Mouse (Mus musculus): ENCODE results near the gene Dus4l. TPM values are rescaled to one million over a fixed set of nuclear protein-coding genes. Genes with fewer than 3 reads are reported as not detected.

The Dus4l gene
- 13.4 and 13.5 TPM in 2 replicates for polyA plus RNA-seq (2014; fragmentation: Nextera tagmentation; extraction: Ambion mirVana)

DNA sequence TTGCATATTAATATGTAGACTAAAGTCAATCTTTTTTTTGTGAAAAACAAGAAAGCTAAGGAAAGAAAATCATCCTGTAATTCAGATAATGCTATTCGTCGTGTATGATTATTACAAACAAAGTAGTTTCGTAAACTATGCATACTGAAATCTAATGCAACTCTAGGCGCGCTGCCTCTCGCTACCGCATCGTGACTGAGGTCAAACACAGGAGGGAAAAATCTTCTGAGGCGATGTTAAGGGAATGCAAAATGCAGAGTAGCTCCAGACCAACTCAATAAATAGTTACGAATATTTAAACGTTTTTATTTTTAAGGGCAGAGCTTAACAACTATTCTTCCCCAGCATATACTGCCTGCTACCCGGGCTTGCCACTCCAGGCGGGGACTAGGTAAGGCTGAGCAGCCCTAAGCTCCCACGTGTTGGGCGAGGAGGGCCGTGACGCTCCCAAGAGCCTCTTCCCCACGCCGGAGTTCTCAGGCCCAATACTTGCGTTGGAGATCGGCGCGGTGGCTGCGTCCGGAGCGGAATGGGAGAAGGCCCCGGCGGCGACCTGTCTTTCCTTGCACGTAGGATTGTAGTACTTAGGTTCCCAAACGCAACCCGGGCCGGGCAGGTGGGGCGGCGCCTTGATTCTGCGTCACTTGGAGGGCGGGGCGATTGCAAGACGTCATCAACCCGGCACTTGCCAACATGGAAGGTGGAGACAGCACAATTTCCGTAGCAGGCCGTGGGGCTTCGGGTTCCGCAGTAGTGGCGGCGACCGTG, at the start of gene Dus4l, which contains the start of gene Cog5:
Gene Dus4l, minus strand, starts transcription at position 630 of the 768 bp plus-strand sequence.
Gene Cog5, plus strand, starts transcription at position 673 of the 768 bp plus-strand sequence.
- DNase-seq (ENCODE audit: low spot score) (peak; percentile 98), ATAC-seq (replicated peaks; ENCODE audit: low FRiP score) (peak; percentile 97)
- Histone ChIP-seq H3K36me3 (ENCODE audit: control insufficient read depth, insufficient read depth, low read length) (no peaks in the 10 kb centered on the region), H3K4me1 (replicated peaks; ENCODE audit: control insufficient read depth, insufficient read depth, low read length) (peaks cover 3% of the 10 kb centered on the region; the same call in 1 of the 2 replicates), H3K4me3 (ENCODE audit: low read depth, low read length) (peak within 1 kb of the TSS; percentile 84), H3K27me3 (ENCODE audit: control insufficient read depth, insufficient read depth, low read length) (no peaks in the 10 kb centered on the region), H3K9me3 (ENCODE audit: control insufficient read depth, low read length) (no peaks in the 10 kb centered on the region), H3K4me2 (ENCODE audit: low read depth, low read length, severe bottlenecking) (peak within 1 kb of the TSS; percentile 59), H3K27ac (ENCODE audit: low read depth, low read length) (no peak within 1 kb of the TSS), H3K9ac (ENCODE audit: low read length) (peak within 1 kb of the TSS; percentile 82)
- under 1% methylated on average over 47 of the region's 47 CpGs for WGBS

- ATAC-seq (replicated peaks; ENCODE audit: low FRiP score) (no peak), DNase-seq (ENCODE audit: low spot score) (no peak)
- H3K36me3 ChIP-seq (ENCODE audit: control insufficient read depth, insufficient read depth, low read length): no peaks in the 10 kb centered on the region
- H3K4me1 ChIP-seq (replicated peaks; ENCODE audit: control insufficient read depth, insufficient read depth, low read length): no peaks in the 10 kb centered on the region
- H3K27me3 ChIP-seq (ENCODE audit: control insufficient read depth, insufficient read depth, low read length): no peaks in the 10 kb centered on the region
- no peaks in the 10 kb centered on the region for H3K9me3 ChIP-seq (ENCODE audit: control insufficient read depth, low read length)
- H3K27ac ChIP-seq (ENCODE audit: low read depth, low read length): no peak overlapping the region
- H3K9ac ChIP-seq (ENCODE audit: low read length): no peak overlapping the region
- no peak overlapping the region for H3K4me2 ChIP-seq (ENCODE audit: low read depth, low read length, severe bottlenecking)
- no peak overlapping the region for H3K4me3 ChIP-seq (ENCODE audit: low read depth, low read length)
- 83% methylated on average over 6 of the region's 6 CpGs for WGBS
Observed at GRCm38 (mm10) chr12:31703904-31704303, 49.3 kb upstream of the Dus4l start.

DNA sequence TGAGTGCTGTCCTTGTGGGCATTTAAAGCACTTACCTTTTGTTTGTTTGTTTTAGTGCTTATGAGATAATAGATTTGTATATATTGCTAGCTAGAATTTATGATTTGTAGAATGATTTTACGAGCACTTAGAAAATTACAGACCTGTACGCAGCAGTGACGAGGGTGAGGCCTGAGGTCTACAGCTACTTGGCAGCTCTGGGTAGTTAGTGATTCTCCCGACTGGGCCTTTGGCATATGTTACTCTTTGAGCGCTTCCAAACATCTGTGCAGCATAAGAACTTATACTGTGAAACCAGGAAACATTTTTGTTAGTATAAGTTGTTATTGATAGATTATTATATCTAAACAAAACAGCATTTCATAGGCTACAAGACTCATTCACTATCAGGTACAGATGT, 46.8 kb upstream of the Dus4l start:
- ATAC-seq (replicated peaks; ENCODE audit: low FRiP score) (no peak), DNase-seq (ENCODE audit: low spot score) (no peak)
- Histone ChIP-seq H3K9me3 (ENCODE audit: control insufficient read depth, low read length) (no peaks in the 10 kb centered on the region; the same call in 1 of the 2 replicates), H3K27me3 (ENCODE audit: control insufficient read depth, insufficient read depth, low read length) (no peaks in the 10 kb centered on the region), H3K4me2 (ENCODE audit: low read depth, low read length, severe bottlenecking) (no peak overlapping the region), H3K4me3 (ENCODE audit: low read depth, low read length) (no peak overlapping the region), H3K36me3 (ENCODE audit: control insufficient read depth, insufficient read depth, low read length) (no peaks in the 10 kb centered on the region), H3K9ac (ENCODE audit: low read length) (no peak overlapping the region), H3K4me1 (replicated peaks; ENCODE audit: control insufficient read depth, insufficient read depth, low read length) (no peaks in the 10 kb centered on the region), H3K27ac (ENCODE audit: low read depth, low read length) (no peak overlapping the region)
- 84% methylated on average over 5 of the region's 5 CpGs for WGBS

DNA sequence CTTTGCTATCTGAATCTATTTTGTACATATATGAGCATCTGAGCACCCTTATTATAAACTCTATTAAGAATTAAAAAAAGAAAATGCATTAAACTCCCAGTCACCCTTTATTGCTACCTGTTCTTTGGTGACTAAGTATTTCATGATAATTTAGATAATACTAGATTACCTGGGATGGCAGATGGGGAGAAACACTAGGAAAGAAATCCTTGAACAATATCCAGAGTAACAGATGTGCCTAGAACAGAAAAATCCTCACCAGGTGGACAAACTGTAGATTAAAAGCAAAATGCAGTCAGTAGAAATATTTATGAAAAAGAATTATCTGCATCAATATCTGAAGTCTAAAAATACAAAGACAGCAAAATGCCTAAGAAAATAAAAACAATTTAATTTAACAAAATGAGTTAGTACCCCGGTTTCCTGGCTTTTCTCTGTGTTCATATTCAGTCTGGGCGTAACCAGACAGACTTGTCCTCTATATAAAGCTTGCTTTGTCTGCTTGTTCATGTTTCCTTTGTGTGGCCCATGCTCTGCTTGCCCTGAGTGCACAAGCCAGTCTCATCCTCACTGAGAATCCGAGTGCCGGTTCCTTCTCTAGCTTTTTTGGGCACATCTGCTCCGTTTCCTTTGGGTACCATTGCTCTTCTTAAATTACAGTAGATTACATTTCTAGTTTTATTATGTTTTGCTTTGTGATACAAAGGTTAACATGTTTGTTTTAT, 46.2 kb upstream of the Dus4l start:
- H3K36me3 ChIP-seq (ENCODE audit: control insufficient read depth, insufficient read depth, low read length): no peaks in the 10 kb centered on the region
- no peak overlapping the region for H3K4me2 ChIP-seq (ENCODE audit: low read depth, low read length, severe bottlenecking)
- WGBS: 69% methylated on average over 5 of the region's 5 CpGs
- H3K4me1 ChIP-seq (replicated peaks; ENCODE audit: control insufficient read depth, insufficient read depth, low read length): no peaks in the 10 kb centered on the region
- DNase-seq (ENCODE audit: low spot score): no peak
- no peaks in the 10 kb centered on the region for H3K27me3 ChIP-seq (ENCODE audit: control insufficient read depth, insufficient read depth, low read length)
- no peaks in the 10 kb centered on the region; the same call in 1 of the 2 replicates for H3K9me3 ChIP-seq (ENCODE audit: control insufficient read depth, low read length)
- H3K9ac ChIP-seq (ENCODE audit: low read length): no peak overlapping the region
- H3K27ac ChIP-seq (ENCODE audit: low read depth, low read length): no peak overlapping the region
- H3K4me3 ChIP-seq (ENCODE audit: low read depth, low read length): no peak overlapping the region
- no peak for ATAC-seq (replicated peaks; ENCODE audit: low FRiP score)

DNA sequence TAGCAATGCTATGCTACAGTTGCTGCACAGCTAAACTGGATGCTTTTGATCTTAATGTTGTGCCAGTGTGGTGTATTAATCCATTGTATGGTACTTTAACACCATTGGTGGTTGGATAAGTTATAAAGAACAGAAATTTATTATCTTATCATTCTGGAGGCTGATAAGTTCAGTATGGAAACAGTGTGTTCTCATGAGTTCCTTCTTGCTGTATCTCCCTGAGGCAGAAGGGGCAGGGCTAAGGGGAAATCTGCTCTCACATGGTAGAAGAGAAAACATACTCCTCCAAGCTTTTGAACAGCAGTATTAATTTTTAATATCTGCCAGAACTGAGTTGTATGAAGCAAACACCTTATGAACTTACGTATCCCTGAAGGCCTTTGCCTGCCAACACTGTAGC, 38.7 kb upstream of the Dus4l start:
- no peak overlapping the region for H3K4me2 ChIP-seq (ENCODE audit: low read depth, low read length, severe bottlenecking)
- H3K27me3 ChIP-seq (ENCODE audit: control insufficient read depth, insufficient read depth, low read length): no peaks in the 10 kb centered on the region
- H3K36me3 ChIP-seq (ENCODE audit: control insufficient read depth, insufficient read depth, low read length): no peaks in the 10 kb centered on the region
- no peaks in the 10 kb centered on the region; the same call in 1 of the 2 replicates for H3K9me3 ChIP-seq (ENCODE audit: control insufficient read depth, low read length)
- no peaks in the 10 kb centered on the region for H3K4me1 ChIP-seq (replicated peaks; ENCODE audit: control insufficient read depth, insufficient read depth, low read length)
- no peak overlapping the region for H3K9ac ChIP-seq (ENCODE audit: low read length)
- no peak overlapping the region for H3K4me3 ChIP-seq (ENCODE audit: low read depth, low read length)
- no peak for ATAC-seq (replicated peaks; ENCODE audit: low FRiP score)
- no peak for DNase-seq (ENCODE audit: low spot score)
- H3K27ac ChIP-seq (ENCODE audit: low read depth, low read length): no peak overlapping the region
- WGBS: 95% methylated on average over 1 of the region's 1 CpGs

DNA sequence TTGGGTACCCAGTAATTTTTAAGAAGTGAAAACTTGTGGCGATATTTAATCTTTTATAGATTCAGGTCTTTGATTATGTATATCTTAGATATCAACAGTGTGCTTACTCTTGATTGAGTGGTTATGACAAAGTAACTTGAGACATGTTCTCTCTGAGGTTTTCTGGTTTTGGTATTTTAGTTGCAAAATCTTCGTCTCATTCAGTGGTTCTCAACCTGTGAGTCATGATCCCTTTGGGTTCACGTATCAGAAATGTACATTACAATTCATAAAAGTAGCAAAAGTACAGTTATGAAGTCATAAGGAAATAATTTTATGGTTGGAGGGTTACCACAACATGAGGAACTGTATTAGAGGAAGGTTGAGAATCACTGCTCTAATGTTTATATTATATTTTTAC, 32.1 kb upstream of the Dus4l start:
- Histone ChIP-seq H3K4me3 (ENCODE audit: low read depth, low read length) (no peak overlapping the region), H3K27me3 (ENCODE audit: control insufficient read depth, insufficient read depth, low read length) (no peaks in the 10 kb centered on the region), H3K4me1 (replicated peaks; ENCODE audit: control insufficient read depth, insufficient read depth, low read length) (no peaks in the 10 kb centered on the region), H3K36me3 (ENCODE audit: control insufficient read depth, insufficient read depth, low read length) (no peaks in the 10 kb centered on the region), H3K9ac (ENCODE audit: low read length) (no peak overlapping the region), H3K9me3 (ENCODE audit: control insufficient read depth, low read length) (no peaks in the 10 kb centered on the region), H3K4me2 (ENCODE audit: low read depth, low read length, severe bottlenecking) (no peak overlapping the region), H3K27ac (ENCODE audit: low read depth, low read length) (no peak overlapping the region)
- DNase-seq (ENCODE audit: low spot score) (no peak), ATAC-seq (replicated peaks; ENCODE audit: low FRiP score) (no peak)
- WGBS: 95% methylated on average over 3 of the region's 3 CpGs

GRCm38 (mm10) chr12:31667187-31667586, 12.6 kb upstream of the Dus4l start:
- no peaks in the 10 kb centered on the region for H3K9me3 ChIP-seq (ENCODE audit: control insufficient read depth, low read length)
- H3K27ac ChIP-seq (ENCODE audit: low read depth, low read length): no peak overlapping the region
- DNase-seq (ENCODE audit: low spot score) (no peak), ATAC-seq (replicated peaks; ENCODE audit: low FRiP score) (no peak)
- WGBS: 60% methylated on average over 3 of the region's 3 CpGs
- H3K4me3 ChIP-seq (ENCODE audit: low read depth, low read length): no peak overlapping the region
- no peaks in the 10 kb centered on the region for H3K36me3 ChIP-seq (ENCODE audit: control insufficient read depth, insufficient read depth, low read length)
- H3K4me2 ChIP-seq (ENCODE audit: low read depth, low read length, severe bottlenecking): no peak overlapping the region
- H3K27me3 ChIP-seq (ENCODE audit: control insufficient read depth, insufficient read depth, low read length): no peaks in the 10 kb centered on the region
- H3K4me1 ChIP-seq (replicated peaks; ENCODE audit: control insufficient read depth, insufficient read depth, low read length): no peaks in the 10 kb centered on the region
- no peak overlapping the region for H3K9ac ChIP-seq (ENCODE audit: low read length)

- Histone ChIP-seq H3K36me3 (ENCODE audit: control insufficient read depth, insufficient read depth, low read length) (no peaks in the 10 kb centered on the region), H3K4me3 (ENCODE audit: low read depth, low read length) (no peak overlapping the region), H3K4me2 (ENCODE audit: low read depth, low read length, severe bottlenecking) (no peak overlapping the region), H3K9ac (ENCODE audit: low read length) (no peak overlapping the region), H3K4me1 (replicated peaks; ENCODE audit: control insufficient read depth, insufficient read depth, low read length) (no peaks in the 10 kb centered on the region), H3K27ac (ENCODE audit: low read depth, low read length) (no peak overlapping the region), H3K27me3 (ENCODE audit: control insufficient read depth, insufficient read depth, low read length) (no peaks in the 10 kb centered on the region), H3K9me3 (ENCODE audit: control insufficient read depth, low read length) (no peaks in the 10 kb centered on the region)
- WGBS: 72% methylated on average over 6 of the region's 6 CpGs
- DNase-seq (ENCODE audit: low spot score): no peak
- ATAC-seq (replicated peaks; ENCODE audit: low FRiP score): no peak
Observed at GRCm38 (mm10) chr12:31665999-31666398, 11.4 kb upstream of the Dus4l start.
